16 mouse cellular contexts compared by ENCODE assay signal in the genomic region with DNA sequence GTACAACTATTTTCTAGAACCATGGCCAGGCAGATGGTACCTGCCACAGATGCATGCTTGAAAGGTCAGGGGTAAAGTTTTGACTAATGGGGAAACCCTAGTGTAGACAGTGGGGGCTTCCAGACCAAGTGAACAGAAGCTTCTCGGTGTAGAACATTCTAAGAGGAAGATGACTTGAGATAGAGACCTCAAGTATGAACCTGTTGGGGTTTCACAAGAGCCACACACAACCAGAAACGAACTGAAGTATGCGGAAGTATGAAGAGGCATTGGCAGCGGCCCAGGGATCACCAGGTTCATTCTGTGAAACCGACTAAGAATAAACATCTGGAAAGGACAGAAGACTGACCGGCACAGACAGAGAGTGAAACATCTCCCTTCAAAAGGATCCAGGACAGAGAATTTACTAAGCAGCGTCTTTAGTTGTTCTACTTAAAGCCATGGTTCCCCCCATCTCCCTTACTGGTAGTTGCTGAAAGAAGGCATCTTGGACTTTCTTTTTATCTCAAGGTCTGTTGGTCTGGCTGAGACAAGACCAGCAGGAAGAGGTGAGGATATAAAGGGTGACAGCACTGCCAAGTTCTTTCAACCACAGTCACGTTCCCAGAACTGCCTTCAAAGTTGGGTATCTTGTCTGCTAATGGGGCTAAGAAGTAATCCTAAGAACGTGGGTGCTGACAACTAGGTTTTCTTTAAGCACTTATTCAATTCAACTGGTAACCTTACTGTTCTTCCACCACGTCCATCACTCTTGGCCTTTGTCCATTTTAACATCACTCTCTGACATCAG. TPM values are rescaled to one million over a fixed set of nuclear protein-coding genes. Genes with fewer than 3 reads are reported as not detected.
DNase-seq lines count a peak whose midpoint lies in the region; ATAC-seq lines count a peak whose summit lies in the region.
"Had no signal": no experiment of that assay in that cellular context is flagged by ENCODE, and none has a peak within 500 bp of the region (broad histone marks: within the 10 kb centered on the region; RNA-seq: fewer than 3 reads in every experiment).

No protein-coding gene starts in this region.

- ATAC-seq in kidney, embryonic 15.5 days (replicated peaks; ENCODE audit: low FRiP score), result no peak
- peak; percentile 54 for ATAC-seq in CD4-positive, CD25-positive, alpha-beta regulatory T cell, adult 4 months
- no peak for ATAC-seq in erythroid progenitor cell, adult 5-6 weeks (replicated peaks; ENCODE audit: low FRiP score, poor library complexity, severe bottlenecking)
- no peak for ATAC-seq in forebrain, embryonic 16.5 days
- ATAC-seq: forebrain, embryonic 14.5 days; midbrain, embryonic 15.5 days had no signal

- H3K4me2 ChIP-seq in kidney, embryonic 15.5 days, result no peak overlapping the region
- no peak overlapping the region for H3K4me2 ChIP-seq in forebrain, embryonic 16.5 days (ENCODE audit: low read length)
- H3K4me2 ChIP-seq: hindbrain, embryonic 14.5 days; liver, embryonic 11.5 days; midbrain, embryonic 15.5 days had no signal

- no peak overlapping the region for H3K4me3 ChIP-seq in kidney, embryonic 15.5 days (replicated peaks)
- H3K4me3 ChIP-seq in forebrain, embryonic 16.5 days (replicated peaks; ENCODE audit: low read length), result no peak overlapping the region
- H3K4me3 ChIP-seq: midbrain, embryonic 15.5 days had no signal

- H3K4me1 ChIP-seq in kidney, embryonic 15.5 days, result no peaks in the 10 kb centered on the region
- no peaks in the 10 kb centered on the region for H3K4me1 ChIP-seq in forebrain, embryonic 16.5 days (replicated peaks; ENCODE audit: control insufficient read depth, insufficient read depth, low read length)
- H3K4me1 ChIP-seq: midbrain, embryonic 15.5 days had no signal

- 0 out of 2 replicates have a peak, but pooled peaks cover 3% of the 10 kb centered on the region for H3K9me3 ChIP-seq in kidney, embryonic 15.5 days (replicated peaks)
- no peaks in the 10 kb centered on the region for H3K9me3 ChIP-seq in forebrain, embryonic 16.5 days (ENCODE audit: control insufficient read depth, low read length)
- H3K9me3 ChIP-seq: midbrain, embryonic 15.5 days had no signal

- H3K36me3 ChIP-seq in kidney, embryonic 15.5 days, result no peaks in the 10 kb centered on the region
- no peaks in the 10 kb centered on the region for H3K36me3 ChIP-seq in forebrain, embryonic 16.5 days (ENCODE audit: control insufficient read depth, insufficient read depth)
- H3K36me3 ChIP-seq: midbrain, embryonic 15.5 days had no signal

- peak; percentile 70 for DNase-seq in kidney, adult 11 months
- DNase-seq in kidney, adult 8-10 months, result peak; percentile 67 to 85
- DNase-seq in lung, postnatal 14 days, result peak; percentile 64
- DNase-seq in right cerebral cortex, postnatal 14 days, result no peak
- DNase-seq: adrenal gland, adult 8-10 months; cerebellum, adult 9-10 months; heart, adult 18-20 months had no signal

- H3K9ac ChIP-seq in kidney, embryonic 15.5 days, result no peak overlapping the region
- no peak overlapping the region for H3K9ac ChIP-seq in forebrain, embryonic 16.5 days (replicated peaks; ENCODE audit: low read depth, low read length)
- H3K9ac ChIP-seq: hindbrain, embryonic 14.5 days; midbrain, embryonic 15.5 days had no signal

- no peaks in the 10 kb centered on the region for H3K27me3 ChIP-seq in kidney, embryonic 15.5 days
- H3K27me3 ChIP-seq in forebrain, embryonic 16.5 days (replicated peaks; ENCODE audit: control insufficient read depth, insufficient read depth, low read length), result no peaks in the 10 kb centered on the region
- H3K27me3 ChIP-seq: midbrain, embryonic 15.5 days had no signal

- WGBS in kidney, embryonic 15.5 days, result 85% methylated on average over 10 of the region's 10 CpGs
- 90% methylated on average over 10 of the region's 10 CpGs for WGBS in forebrain, embryonic 16.5 days

- H3K27ac ChIP-seq in kidney, embryonic 15.5 days, result no peak overlapping the region
- H3K27ac ChIP-seq in forebrain, embryonic 16.5 days (ENCODE audit: low read length), result no peak overlapping the region
- H3K27ac ChIP-seq: hindbrain, embryonic 14.5 days; kidney, postnatal 0 days; midbrain, embryonic 15.5 days had no signal

RNA-seq across cellular contexts. Expression of gene Kcnj15, which starts 18.6 kb away (rescaled TPM):
- polyA plus RNA-seq in kidney, embryonic 15.5 days (2015; fragmentation: Nextera tagmentation; extraction: Ambion mirVana), result 2.4 and 2.7 TPM in 2 replicates
- polyA plus RNA-seq in CD4-positive, CD25-positive, alpha-beta regulatory T cell, adult 4 months (2017; shearing (Covaris generic)), result 1 to 10 TPM; 1.3 to 1.6 TPM
- total RNA-seq in erythroid progenitor cell, adult 5-6 weeks (2015; ENCODE audit: low replicate concordance), result not detected in 2 replicates
- total RNA-seq in erythroid progenitor cell, adult 5-6 weeks (2017; ENCODE audit: low replicate concordance), result not detected in 2 replicates
- 0.14 TPM in 1 of 2 replicates, not detected in the other for polyA plus RNA-seq in forebrain, embryonic 16.5 days (2015; fragmentation: Nextera tagmentation; extraction: Ambion mirVana)
